Mouse (Mus musculus) stomach, embryonic 15.5 days (tissue): ENCODE measurements around the gene Atg9a. TPM values are rescaled to one million over a fixed set of nuclear protein-coding genes. Genes with fewer than 3 reads are reported as not detected.

ENCODE experiments used
- ATAC-seq: fragments of 200-750 bp; cut with Nextera tagmentation; 2 replicates; pipeline ENCODE4 v1.8.0; 2017; ENCODE audit warnings: low read depth, moderate number of reproducible peaks, moderate TSS enrichment; ENCODE audit not compliant: insufficient read depth, low FRiP score
- H3K27ac ChIP-seq: fragments of 300-500 bp; sonication (generic); 2 replicates; pipeline ENCODE4 v1.5.1; 2015; ENCODE audit warnings: mild to moderate bottlenecking, inconsistent platforms
- H3K27me3 ChIP-seq: fragments of 300-500 bp; sonication (generic); replicated peaks from 2 replicates; pipeline ENCODE4 v1.6.1; 2015; ENCODE audit warnings: inconsistent platforms
- H3K36me3 ChIP-seq: fragments of 300-500 bp; sonication (generic); 2 replicates; pipeline ENCODE4 v1.6.1; 2015; ENCODE audit warnings: inconsistent platforms
- H3K4me1 ChIP-seq: fragments of 300-500 bp; sonication (generic); 2 replicates; pipeline ENCODE4 v1.6.1; 2015; ENCODE audit warnings: inconsistent platforms
- H3K4me2 ChIP-seq: fragments of 300-500 bp; sonication (generic); 2 replicates; pipeline ENCODE4 v1.6.1; 2015; ENCODE audit warnings: mild to moderate bottlenecking, inconsistent platforms
- H3K4me3 ChIP-seq: fragments of 300-500 bp; sonication (generic); replicated peaks from 2 replicates; pipeline ENCODE4 v1.5.1; 2015; ENCODE audit warnings: inconsistent platforms
- H3K9ac ChIP-seq: fragments of 300-500 bp; sonication (generic); 2 replicates; pipeline ENCODE4 v1.6.1; 2015; ENCODE audit warnings: inconsistent platforms
- H3K9me3 ChIP-seq: fragments of 300-500 bp; sonication (generic); 2 replicates; pipeline ENCODE4 v1.6.1; 2016; ENCODE audit warnings: inconsistent platforms
- WGBS: fragments of 180-500 bp; shearing (Covaris S2); methylation state at CpG from one replicate; pipeline ENCODE4 v1.1.7; 2015; 5-methylcytosine and 5-hydroxymethylcytosine counted together
- polyA plus RNA-seq: library from polyadenylated mRNA; unstranded; fragments of >200 nt; fragmentation: Nextera tagmentation; extraction: Ambion mirVana; gene quantifications from 2 replicates; pipeline ENCODE4 v1.2.1, GENCODE M21; 2015

Gene Atg9a
- polyA plus RNA-seq, 1 experiment from 2014 or later = 26.5 TPM

GRCm38 (mm10) chr1:75185495-75185894 lies 6.5 kb downstream of the Atg9a start:
- Histone ChIP-seq H3K4me2 (no peak overlapping the region), H3K9ac (no peak overlapping the region), H3K36me3 (peaks cover 42% of the 10 kb centered on the region), H3K27ac (no peak overlapping the region), H3K27me3 (no peaks in the 10 kb centered on the region), H3K4me3 (no peak overlapping the region), H3K4me1 (peaks cover 11% of the 10 kb centered on the region; the same call in 1 of the 2 replicates), H3K9me3 (no peaks in the 10 kb centered on the region)
- ATAC-seq = no peak
- 88% methylated on average over 11 of the region's 11 CpGs for WGBS

DNA sequence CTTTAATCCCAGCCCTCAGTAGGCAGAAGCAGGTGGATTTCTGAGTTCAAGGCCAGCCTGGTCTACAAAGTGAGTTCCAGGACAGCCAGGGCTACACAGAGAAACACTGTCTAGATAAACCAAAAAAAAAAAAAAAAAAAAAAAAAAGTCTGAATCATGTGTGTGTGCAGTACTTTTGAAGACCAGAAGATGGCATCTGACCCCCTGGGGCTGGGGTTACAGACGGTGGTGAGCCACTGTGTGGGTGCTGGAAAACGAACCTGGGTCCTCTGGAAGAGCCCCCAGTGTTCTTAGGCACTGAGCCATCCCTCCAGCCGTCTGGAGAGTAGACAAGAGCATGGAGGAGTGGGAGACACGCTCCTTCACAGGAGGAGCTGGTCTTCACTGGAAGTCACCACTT lies 9.8 kb downstream of the Atg9a start:
- Histone ChIP-seq H3K9ac (no peak overlapping the region), H3K27ac (no peak overlapping the region), H3K9me3 (no peaks in the 10 kb centered on the region), H3K4me2 (no peak overlapping the region), H3K36me3 (peaks cover 32% of the 10 kb centered on the region), H3K4me1 (peaks cover 14% of the 10 kb centered on the region), H3K4me3 (no peak overlapping the region), H3K27me3 (no peaks in the 10 kb centered on the region)
- WGBS = 70% methylated on average over 4 of the region's 4 CpGs
- ATAC-seq = no peak

DNA sequence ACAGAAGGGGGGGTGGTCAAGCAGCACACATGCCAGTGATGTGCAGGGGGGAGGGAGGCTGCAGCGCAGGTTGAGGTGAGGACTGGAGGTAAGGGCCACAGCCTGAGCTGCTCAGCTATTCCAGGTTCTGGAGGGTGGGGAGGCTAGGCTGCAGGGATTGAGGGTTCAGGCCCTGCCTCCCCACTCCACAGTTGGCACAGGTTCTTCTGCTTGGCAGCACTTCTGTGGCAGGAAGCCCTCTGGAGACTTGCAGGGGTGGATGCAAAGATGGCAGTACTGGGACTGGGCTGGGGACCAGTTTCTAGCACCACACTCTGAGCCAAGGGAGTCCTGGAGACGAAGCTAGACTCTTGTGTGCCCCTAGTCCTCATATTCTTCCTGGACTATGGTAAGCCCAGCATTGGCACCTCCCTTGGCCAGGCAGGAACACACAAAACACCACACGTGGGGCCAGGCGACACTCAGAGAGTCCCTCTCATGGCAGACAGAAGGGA lies 10.6 kb downstream of the Atg9a start:
- Histone ChIP-seq H3K9me3 (no peaks in the 10 kb centered on the region), H3K9ac (no peak overlapping the region), H3K4me1 (peaks cover 14% of the 10 kb centered on the region), H3K27ac (no peak overlapping the region), H3K4me2 (no peak overlapping the region), H3K4me3 (no peak overlapping the region), H3K27me3 (no peaks in the 10 kb centered on the region), H3K36me3 (peaks cover 26% of the 10 kb centered on the region)
- ATAC-seq = no peak
- 89% methylated on average over 4 of the region's 4 CpGs for WGBS

- H3K4me1 ChIP-seq = peaks cover 14% of the 10 kb centered on the region
- peaks cover 23% of the 10 kb centered on the region for H3K36me3 ChIP-seq
- no peak overlapping the region for H3K27ac ChIP-seq
- H3K4me3 ChIP-seq = peak overlapping the region; percentile 62; the same call in 1 of the 2 replicates
- WGBS = 31% methylated on average over 7 of the region's 7 CpGs
- peak overlapping the region; percentile 99 for H3K4me2 ChIP-seq
- no peak for ATAC-seq
- H3K9me3 ChIP-seq = no peaks in the 10 kb centered on the region
- no peak overlapping the region for H3K9ac ChIP-seq
- no peaks in the 10 kb centered on the region for H3K27me3 ChIP-seq
These were observed 11.3 kb downstream of the Atg9a start for GRCm38 (mm10) chr1:75180741-75181140.

GRCm38 (mm10) chr1:75180105-75180590 lies 11.8 kb downstream of the Atg9a start, which contains the start of gene Abcb6:
Abcb6 (minus strand) TSS chr1:75180392.
- no peaks in the 10 kb centered on the region for H3K9me3 ChIP-seq
- under 1% methylated on average over 31 of the region's 31 CpGs for WGBS
- peak; percentile 90 for ATAC-seq
- H3K27me3 ChIP-seq = no peaks in the 10 kb centered on the region
- peak within 1 kb of the TSS; percentile 53 for H3K9ac ChIP-seq
- H3K4me2 ChIP-seq = peak within 1 kb of the TSS; percentile 99
- H3K4me3 ChIP-seq = peak within 1 kb of the TSS; percentile 62
- peaks cover 14% of the 10 kb centered on the region for H3K4me1 ChIP-seq
- H3K36me3 ChIP-seq = peaks cover 17% of the 10 kb centered on the region
- H3K27ac ChIP-seq = peak within 1 kb of the TSS; percentile 57

GRCm38 (mm10) chr1:75179334-75180104 lies 12.5 kb downstream of the Atg9a start:
- Histone ChIP-seq H3K4me3 (peak overlapping the region; percentile 62), H3K9me3 (no peaks in the 10 kb centered on the region), H3K9ac (peak overlapping the region; percentile 53), H3K36me3 (peaks cover 12% of the 10 kb centered on the region), H3K4me2 (peak overlapping the region; percentile 99), H3K27me3 (no peaks in the 10 kb centered on the region), H3K4me1 (peaks cover 14% of the 10 kb centered on the region), H3K27ac (peak overlapping the region; percentile 57)
- 6% methylated on average over 23 of the region's 23 CpGs for WGBS
- ATAC-seq = peak; percentile 54

DNA sequence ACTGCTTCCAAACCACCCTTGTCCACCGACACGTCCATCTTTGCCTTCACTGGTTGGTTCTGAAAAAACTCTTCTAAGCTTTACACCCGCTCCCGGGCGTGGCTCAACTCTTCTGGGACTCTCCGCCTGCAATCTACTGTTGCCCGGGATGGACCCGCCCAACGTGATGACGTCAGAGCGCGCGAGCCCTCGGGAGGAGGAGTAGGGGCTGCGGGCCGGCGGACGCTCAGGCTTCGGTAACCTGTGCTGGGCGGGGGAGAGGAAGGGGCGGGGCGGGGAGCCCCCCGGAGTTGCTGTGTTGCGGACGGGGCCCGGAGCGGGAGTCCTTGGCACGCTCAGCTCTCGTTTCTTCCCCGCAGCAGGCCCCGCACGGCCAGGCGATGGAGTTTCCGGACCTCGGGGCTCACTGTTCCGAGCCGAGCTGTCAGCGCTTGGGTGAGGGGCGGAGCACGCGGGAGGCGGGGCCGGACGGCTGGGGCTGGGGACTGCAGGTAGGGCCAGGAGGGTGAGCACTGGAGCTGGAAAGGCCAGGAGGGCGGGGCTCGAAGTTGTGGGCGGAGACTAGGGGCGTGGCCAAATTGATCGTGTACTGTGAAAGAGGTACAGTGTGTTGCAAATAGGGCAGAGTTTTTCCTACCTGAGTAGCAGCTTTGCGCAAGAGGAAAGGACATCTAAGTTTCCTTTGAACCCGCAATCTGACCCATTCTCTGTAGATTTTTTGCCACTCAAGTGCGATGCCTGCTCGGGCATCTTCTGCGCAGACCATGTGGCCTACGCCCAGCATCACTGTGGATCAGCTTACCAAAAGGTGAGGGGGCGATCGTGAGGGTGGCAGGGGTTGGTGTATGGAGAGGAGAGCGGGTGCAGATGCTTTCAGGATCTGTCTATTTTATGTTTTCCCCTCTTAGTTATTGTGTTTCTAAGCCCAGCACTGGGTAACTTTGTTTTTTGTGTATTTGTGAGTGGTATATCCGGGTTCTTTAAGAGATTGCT lies 23.2 kb downstream of the Atg9a start, which contains the start of gene Zfand2b:
TSS of gene Zfand2b (plus strand) at position 175 of the 993 bp plus-strand sequence.
- no peaks in the 10 kb centered on the region for H3K9me3 ChIP-seq
- 1% methylated on average over 59 of the region's 59 CpGs for WGBS
- peak within 1 kb of the TSS; percentile 86 for H3K27ac ChIP-seq
- H3K4me2 ChIP-seq = peak within 1 kb of the TSS; percentile 80
- peaks cover 16% of the 10 kb centered on the region for H3K4me1 ChIP-seq
- no peaks in the 10 kb centered on the region for H3K27me3 ChIP-seq
- ATAC-seq = peak; percentile 98
- peak within 1 kb of the TSS; percentile 63 for H3K9ac ChIP-seq
- peaks cover 23% of the 10 kb centered on the region for H3K36me3 ChIP-seq
- peak within 1 kb of the TSS; percentile 77 for H3K4me3 ChIP-seq

GRCm38 (mm10) chr1:75168093-75168471 lies 23.9 kb downstream of the Atg9a start:
- ATAC-seq = peak; percentile 2; the same call in 1 of the 2 replicates
- H3K9me3 ChIP-seq = no peaks in the 10 kb centered on the region
- no peaks in the 10 kb centered on the region for H3K27me3 ChIP-seq
- H3K9ac ChIP-seq = peak overlapping the region; percentile 23; the same call in 1 of the 2 replicates
- peaks cover 16% of the 10 kb centered on the region for H3K4me1 ChIP-seq
- H3K27ac ChIP-seq = peak overlapping the region; percentile 86
- peaks cover 22% of the 10 kb centered on the region for H3K36me3 ChIP-seq
- 5% methylated on average over 7 of the region's 7 CpGs for WGBS
- H3K4me3 ChIP-seq = peak overlapping the region; percentile 77
- H3K4me2 ChIP-seq = peak overlapping the region; percentile 80

DNA sequence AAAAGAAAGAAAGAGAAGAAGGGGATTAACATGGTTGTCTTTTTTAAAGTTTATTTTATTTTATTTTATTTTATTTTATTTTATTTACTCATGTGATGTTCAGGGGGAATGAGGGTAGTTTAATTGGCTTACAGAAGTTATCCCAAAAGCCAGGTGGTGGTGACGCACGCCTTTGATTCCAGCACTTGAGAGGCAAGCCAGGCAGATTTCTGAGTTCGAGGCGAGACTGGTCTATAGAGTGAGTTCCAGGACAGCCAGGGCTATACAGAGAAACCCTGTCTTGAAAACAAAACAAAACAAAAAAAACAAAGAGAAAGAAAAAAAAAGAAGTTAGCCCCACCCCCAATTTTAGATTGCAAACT lies 31.8 kb downstream of the Atg9a start:
- no peak for ATAC-seq
- Histone ChIP-seq H3K36me3 (no peaks in the 10 kb centered on the region), H3K9ac (no peak overlapping the region), H3K27ac (no peak overlapping the region), H3K4me2 (no peak overlapping the region), H3K27me3 (no peaks in the 10 kb centered on the region), H3K9me3 (no peaks in the 10 kb centered on the region), H3K4me3 (no peak overlapping the region), H3K4me1 (no peaks in the 10 kb centered on the region)
- WGBS = 75% methylated on average over 4 of the region's 4 CpGs

DNA sequence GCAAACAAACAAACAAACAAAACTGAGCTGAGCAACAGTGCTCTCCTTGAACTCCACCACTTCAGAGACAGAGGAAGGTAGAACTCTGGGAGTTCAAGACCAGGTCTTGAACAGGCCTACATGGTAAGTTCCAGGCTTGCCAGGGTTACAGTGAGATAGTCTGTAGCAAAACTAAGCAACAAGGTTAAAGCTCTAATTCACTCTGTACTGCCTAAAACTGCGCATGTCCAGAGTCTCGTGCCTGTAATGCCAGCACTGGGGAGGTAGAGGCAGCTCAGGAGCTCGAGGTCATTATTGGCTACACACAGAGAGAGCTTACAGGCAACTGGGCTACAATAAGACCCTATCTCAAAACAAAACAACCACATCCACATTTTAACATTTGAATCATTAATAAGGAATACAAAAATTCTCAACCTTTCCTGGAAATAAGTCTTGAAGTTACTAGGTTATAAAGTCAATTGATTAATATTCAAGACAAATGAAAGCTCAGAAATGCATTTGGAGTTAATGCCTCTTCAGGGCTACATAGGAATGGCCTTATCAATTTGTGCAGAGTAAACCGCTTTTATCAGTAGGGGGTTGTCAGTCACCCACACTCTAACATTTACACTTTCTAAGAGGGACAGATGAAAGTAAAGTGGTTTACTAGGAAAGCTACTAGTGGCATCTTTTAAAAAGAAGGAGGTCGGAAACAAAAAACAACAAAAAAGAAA lies 32.3 kb downstream of the Atg9a start:
- Histone ChIP-seq H3K9ac (no peak overlapping the region), H3K27ac (no peak overlapping the region), H3K4me3 (no peak overlapping the region), H3K36me3 (no peaks in the 10 kb centered on the region), H3K9me3 (no peaks in the 10 kb centered on the region), H3K4me1 (no peaks in the 10 kb centered on the region), H3K27me3 (no peaks in the 10 kb centered on the region), H3K4me2 (no peak overlapping the region)
- 56% methylated on average over 5 of the region's 5 CpGs for WGBS
- peak; percentile 60; the same call in 1 of the 2 replicates for ATAC-seq

- Histone ChIP-seq H3K36me3 (no peaks in the 10 kb centered on the region), H3K9me3 (no peaks in the 10 kb centered on the region), H3K27me3 (no peaks in the 10 kb centered on the region), H3K27ac (no peak overlapping the region), H3K4me1 (no peaks in the 10 kb centered on the region), H3K9ac (no peak overlapping the region), H3K4me2 (no peak overlapping the region), H3K4me3 (no peak overlapping the region)
- ATAC-seq = no peak
These were observed 33.0 kb downstream of the Atg9a start for GRCm38 (mm10) chr1:75158990-75159389.
